39 mouse cellular contexts compared by ENCODE assay signal in genomic region chr1:133287051-133287450, GRCm38 (mm10). TPM values are rescaled to one million over a fixed set of nuclear protein-coding genes. Genes with fewer than 3 reads are reported as not detected.
A peak's percentile ranks its signal among the peaks of the same experiment; 100 is the strongest.
DNase-seq lines count a peak whose midpoint lies in the region; TF ChIP-seq lines count a peak whose summit lies in the region.
"Had no signal": no experiment of that assay in that cellular context is flagged by ENCODE, and none has a peak within 500 bp of the region (broad histone marks: within the 10 kb centered on the region; RNA-seq: fewer than 3 reads in every experiment).

No protein-coding gene starts in this region.

- DNase-seq in layer of hippocampus, adult 8-10 months (ENCODE audit: low spot score in 2 of 2) = peak; percentile 32 to 50
- DNase-seq in layer of hippocampus, postnatal 14 days (ENCODE audit: low spot score in 2 of 2) = no peak
- DNase-seq in left cerebral cortex, postnatal 36 days (ENCODE audit: low spot score in 2 of 2) = peak; percentile 49 to 50
- no peak for DNase-seq in left cerebral cortex, postnatal 10 days (ENCODE audit: extremely low spot score in 1 of 2, low spot score in 2 of 2)
- DNase-seq in brain, adult 2 months (ENCODE audit: low read depth, low spot score) = peak; percentile 89
- DNase-seq: adrenal gland, postnatal 25 days; B cell, adult 2 months; cerebellum, adult 18-20 months; cerebellum, postnatal 10 days; gastrocnemius, postnatal 10 days; heart, postnatal 10 days; kidney, postnatal 14 days; lung, adult 18-20 months; lung, postnatal 4 days had no signal

- H3K4me3 ChIP-seq in small intestine, adult 2 months (ENCODE audit: low read depth, low read length) = no peak overlapping the region
- H3K4me3 ChIP-seq: embryonic facial prominence, embryonic 13.5 days; forebrain, embryonic 10.5 days; forebrain, embryonic 15.5 days; heart, embryonic 13.5 days; limb, embryonic 13.5 days; liver, embryonic 12.5 days; megakaryocyte, embryonic 14.5 days; midbrain, embryonic 12.5 days; myocyte; neural tube, embryonic 12.5 days had no signal

- H3K36me3 ChIP-seq in small intestine, adult 2 months (ENCODE audit: control insufficient read depth, insufficient read depth, low read length) = peaks cover 59% of the 10 kb centered on the region
- H3K36me3 ChIP-seq: embryonic facial prominence, embryonic 13.5 days; limb, embryonic 13.5 days had no signal

- 86% methylated on average over 4 of the region's 4 CpGs for WGBS in small intestine, adult 2 months

- intact Hi-C loops in left cerebral cortex, postnatal 36 days (cut with DNase I) = no loop called here
- intact Hi-C loops in left cerebral cortex, postnatal 10 days (cut with DNase I) = no loop called here

- H3K4me1 ChIP-seq in small intestine, adult 2 months (ENCODE audit: control insufficient read depth, insufficient read depth, insufficient read length, low read length) = peaks cover 24% of the 10 kb centered on the region; the same call in 1 of the 2 replicates
- H3K4me1 ChIP-seq: embryonic facial prominence, embryonic 13.5 days; forebrain, embryonic 10.5 days; forebrain, embryonic 15.5 days; limb, embryonic 13.5 days; liver, embryonic 12.5 days; megakaryocyte, embryonic 14.5 days; midbrain, embryonic 12.5 days; neural tube, embryonic 12.5 days had no signal

- H3K27me3 ChIP-seq in small intestine, adult 2 months (ENCODE audit: control insufficient read depth, insufficient read depth, low read length) = no peaks in the 10 kb centered on the region
- H3K27me3 ChIP-seq: embryonic facial prominence, embryonic 13.5 days; forebrain, embryonic 15.5 days; heart, embryonic 13.5 days; limb, embryonic 13.5 days; midbrain, embryonic 12.5 days; neural tube, embryonic 12.5 days had no signal

- H3K27ac ChIP-seq in small intestine, adult 2 months (ENCODE audit: insufficient read depth, low read depth, low read length) = peak overlapping the region; percentile 10; the same call in 1 of the 2 replicates
- H3K27ac ChIP-seq: embryonic facial prominence, embryonic 13.5 days; forebrain, embryonic 10.5 days; forebrain, embryonic 15.5 days; heart, embryonic 13.5 days; hindbrain, embryonic 14.5 days; limb, embryonic 13.5 days; liver, embryonic 12.5 days; midbrain, embryonic 12.5 days; neural tube, embryonic 12.5 days had no signal

- no peak for TF ChIP-seq POLR2A in small intestine, adult 2 months (IDR thresholded peaks at IDR 0.05; ENCODE audit: low read depth, low read length)

- TF ChIP-seq CTCF in small intestine, adult 2 months (IDR thresholded peaks at IDR 0.05; ENCODE audit: extremely low read depth, insufficient read length, insufficient replicate concordance, low read depth, low read length) = no peak

RNA-seq across cellular contexts. Expression of gene Golt1a, which starts 22.5 kb away (rescaled TPM):
- not detected for total RNA-seq in layer of hippocampus, adult 8-10 months (2022)
- total RNA-seq in layer of hippocampus, postnatal 14 days (2021) = not detected
- total RNA-seq in left cerebral cortex, postnatal 36 days (2021) = 1 to 10 TPM in 1 of 2 experiments, under 1 TPM in 1; 0.48 to 2.0 TPM
- under 1 TPM in 1 of 2 experiments, not detected in 1; 0.39 TPM for total RNA-seq in left cerebral cortex, postnatal 10 days (2021)
- 25.1 and 48.9 TPM in 2 replicates for polyA plus RNA-seq in small intestine, adult 2 months (2012; rRNA removed)
- total RNA-seq: common myeloid progenitor, adult 5-6 weeks; gastrocnemius, postnatal 10 days; heart, adult 8-10 months; heart, postnatal 10 days; hematopoietic stem cell, adult 5-6 weeks; layer of hippocampus, adult 18-20 months; midbrain, postnatal 0 days had no signal
- polyA plus RNA-seq: brain, embryonic 14.5 days; embryonic facial prominence, embryonic 13.5 days; forebrain, embryonic 10.5 days; hindbrain, embryonic 14.5 days; limb, embryonic 13.5 days; midbrain, embryonic 12.5 days; midbrain, postnatal 0 days; myocyte; neural tube, embryonic 12.5 days; testis, adult 2 months; thymus, postnatal 0 days had no signal

RNA-seq across cellular contexts. Expression of gene Kiss1, which starts 34.6 kb away (rescaled TPM):
- not detected for total RNA-seq in layer of hippocampus, adult 8-10 months (2022)
- total RNA-seq in layer of hippocampus, postnatal 14 days (2021) = not detected
- not detected for total RNA-seq in left cerebral cortex, postnatal 36 days (2021)
- total RNA-seq in left cerebral cortex, postnatal 10 days (2021) = not detected
- polyA plus RNA-seq in small intestine, adult 2 months (2012; rRNA removed) = not detected in 2 replicates
- total RNA-seq: adrenal gland, adult 18-20 months; adrenal gland, postnatal 25 days; common myeloid progenitor, adult 5-6 weeks; gastrocnemius, postnatal 10 days; heart, adult 8-10 months; heart, postnatal 10 days; hematopoietic stem cell, adult 5-6 weeks; layer of hippocampus, adult 18-20 months; left cerebral cortex, adult 8-10 months; midbrain, postnatal 0 days had no signal
- polyA plus RNA-seq: brain, embryonic 14.5 days; embryonic facial prominence, embryonic 13.5 days; forebrain, embryonic 10.5 days; forebrain, embryonic 15.5 days; gonadal fat pad, adult 2 months; heart, embryonic 13.5 days; hindbrain, embryonic 14.5 days; intestine, postnatal 0 days; kidney, embryonic 14.5 days; limb, embryonic 13.5 days; liver, embryonic 12.5 days; midbrain, embryonic 12.5 days; myocyte; neural tube, embryonic 12.5 days had no signal

Comparison
In these comparisons a context has a peak if more than half of its experiments do, and no peak if none do; other contexts are left out.
1. DNase-seq: peak in layer of hippocampus, adult 8-10 months (2 of 2), left cerebral cortex, postnatal 36 days (2 of 2) and brain, adult 2 months (single experiment); none in layer of hippocampus, postnatal 14 days (0 of 2) and left cerebral cortex, postnatal 10 days (0 of 2).